Mouse (Mus musculus) kidney, adult 2 months (tissue): ENCODE data around the gene Nrcam.
A peak's percentile ranks its signal among the peaks of the same experiment; 100 is the strongest.

Source experiments
- CTCF ChIP-seq: fragments of 200-500 bp; conservative IDR thresholded peaks from 2 replicates; pipeline ENCODE4 v1.5.1; 2011; ENCODE audit warnings: low read depth, mild to moderate bottlenecking, control low read depth, low read length, moderate library complexity, mixed read lengths; ENCODE audit not compliant: insufficient read depth, insufficient read length
- POLR2A ChIP-seq: fragments of 200-500 bp; IDR thresholded peaks from one replicate; pipeline ENCODE4 v1.6.1; 2011; ENCODE audit warnings: low read depth, low read length, control low read depth

- TF ChIP-seq POLR2A, result no peak
- 0 out of 2 replicates have a peak, but pooled peaks have one; percentile 24 for TF ChIP-seq CTCF
These were observed 36.4 kb upstream of the Nrcam start for GRCm38 (mm10) chr12:44292281-44292680.
